Mouse (Mus musculus) liver, postnatal 0 days (tissue): ENCODE data around the gene Pfas.

Experiments
- CTCF ChIP-seq: sonication (generic); IDR thresholded peaks from 2 replicates; pipeline ENCODE4 v1.5.1; 2016; ENCODE audit warnings: antibody characterized with exemption, low read depth
- EP300 ChIP-seq: IDR thresholded peaks from 2 replicates; pipeline ENCODE4 v1.6.1; 2016; ENCODE audit warnings: antibody characterized with exemption, low read depth, mild to moderate bottlenecking

DNA sequence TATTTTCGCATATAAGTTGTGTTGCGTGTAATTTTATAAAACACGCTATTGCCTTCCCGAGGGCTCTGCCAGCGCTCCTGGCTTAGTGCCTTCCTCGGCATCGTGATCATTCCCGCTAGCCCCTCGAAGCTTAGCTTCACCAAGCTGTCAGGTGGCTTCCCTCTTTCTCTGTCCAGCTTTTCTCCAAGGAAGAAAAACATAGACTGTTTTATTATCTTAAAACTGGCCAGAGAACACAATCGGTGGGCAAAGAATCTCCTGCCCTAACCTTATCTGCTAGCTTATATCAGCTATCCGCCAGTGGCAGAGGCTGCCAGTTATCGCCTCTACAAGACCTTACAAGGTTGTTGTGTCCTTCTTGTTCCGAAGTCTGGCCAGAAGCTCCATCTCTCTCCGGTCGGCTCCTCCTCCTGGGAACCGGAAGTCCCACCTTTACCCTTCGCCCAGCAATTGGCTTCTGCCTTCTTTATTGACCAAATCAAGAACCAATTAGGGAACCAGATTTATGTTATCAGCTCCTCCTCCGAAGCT lies 3.9 kb upstream of the Pfas start:
- TF ChIP-seq EP300 (peak; percentile 88), CTCF (no peak)
